Mouse (Mus musculus): Measurements from ENCODE around the gene Phlpp1. TPM values are rescaled to one million over a fixed set of nuclear protein-coding genes. Genes with fewer than 3 reads are reported as not detected.
A peak's percentile ranks its signal among the peaks of the same experiment; 100 is the strongest.

Phlpp1 gene
- total RNA-seq, 2 experiments from 2014 or later: 65.9 to 67.9 TPM

DNA sequence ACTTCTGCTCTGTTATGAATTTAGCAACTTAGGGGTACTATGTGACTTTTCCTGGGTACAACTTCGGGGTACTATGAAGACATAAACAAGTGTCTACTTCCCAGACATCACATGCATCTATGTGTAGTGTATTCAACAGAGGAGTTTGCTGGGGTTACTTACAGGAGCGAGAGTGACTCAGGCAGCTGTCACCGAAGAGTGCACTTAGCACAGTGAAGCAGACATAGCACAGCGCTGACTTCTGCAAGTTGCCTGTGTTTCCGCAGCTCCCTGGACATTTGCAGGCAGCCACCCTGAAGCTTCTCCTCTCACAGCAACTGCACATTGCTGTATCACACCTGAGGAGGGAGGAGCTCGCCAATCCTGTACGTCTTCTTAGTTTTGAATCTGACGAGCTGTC is 8.2 kb upstream of the Phlpp1 start:
- no peak for DNase-seq (ENCODE audit: low spot score in 2 of 2)

DNA sequence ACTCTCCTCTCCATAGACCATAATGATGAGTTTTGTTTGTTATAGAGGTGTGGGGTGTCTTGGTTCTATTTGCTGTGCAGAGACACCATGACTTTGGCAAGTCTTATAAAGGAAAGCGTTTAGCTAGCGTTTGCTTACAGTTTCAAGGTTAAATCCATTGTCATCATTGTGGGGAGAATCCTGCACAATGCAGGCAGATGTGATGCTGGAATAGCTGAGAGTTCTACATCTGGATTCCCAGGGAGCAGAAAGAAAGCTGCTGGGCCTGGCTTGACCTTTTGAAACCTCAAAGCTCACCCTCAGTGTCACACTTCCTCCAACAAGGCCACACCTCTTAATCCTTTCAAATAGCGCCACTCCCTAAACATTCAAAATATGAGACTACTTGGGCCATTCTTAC is 7.4 kb upstream of the Phlpp1 start:
- DNase-seq (ENCODE audit: low spot score in 2 of 2): no peak

- no peak for DNase-seq (ENCODE audit: low spot score in 2 of 2)
These were observed 3.6 kb upstream of the Phlpp1 start for GRCm38 (mm10) chr1:106168001-106168400.

- no peak for DNase-seq (ENCODE audit: low spot score in 2 of 2)
These were observed 2.8 kb upstream of the Phlpp1 start for GRCm38 (mm10) chr1:106168801-106169200.

GRCm38 (mm10) chr1:106169741-106170265 is 1.7 kb upstream of the Phlpp1 start:
- no peak for DNase-seq (ENCODE audit: low spot score in 2 of 2)

GRCm38 (mm10) chr1:106172301-106172930 is 864 bp downstream of the Phlpp1 start:
- peak in 1 of 2 experiments; percentile 49 for DNase-seq (ENCODE audit: low spot score in 2 of 2)

GRCm38 (mm10) chr1:106172931-106173371 is 1.4 kb downstream of the Phlpp1 start:
- DNase-seq (ENCODE audit: low spot score in 2 of 2): peak; percentile 21 to 31

- DNase-seq (ENCODE audit: low spot score in 2 of 2): no peak
These were observed 2.1 kb downstream of the Phlpp1 start for GRCm38 (mm10) chr1:106173621-106174156.

GRCm38 (mm10) chr1:106174598-106174997 is 3.0 kb downstream of the Phlpp1 start:
- no peak for DNase-seq (ENCODE audit: low spot score in 2 of 2)

DNA sequence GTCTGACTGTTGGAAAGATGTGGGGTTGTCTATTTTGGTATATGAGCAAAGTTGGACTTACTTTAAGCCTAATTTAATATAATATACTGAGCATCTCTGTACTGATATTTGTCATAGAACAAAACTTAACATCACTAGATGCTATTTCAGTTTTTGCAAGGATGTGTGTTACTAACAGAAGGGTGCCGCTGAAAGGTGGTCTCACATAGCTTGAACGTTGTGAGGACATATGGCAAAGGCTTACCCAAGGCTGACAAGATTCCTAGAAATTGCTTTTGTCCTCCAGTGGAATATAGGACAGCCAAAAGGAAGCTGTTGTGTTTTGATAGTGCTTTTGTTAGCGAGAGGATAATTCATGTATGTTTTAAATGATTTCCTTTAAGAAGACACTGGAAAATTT is 3.8 kb downstream of the Phlpp1 start:
- DNase-seq (ENCODE audit: low spot score in 2 of 2): no peak

DNA sequence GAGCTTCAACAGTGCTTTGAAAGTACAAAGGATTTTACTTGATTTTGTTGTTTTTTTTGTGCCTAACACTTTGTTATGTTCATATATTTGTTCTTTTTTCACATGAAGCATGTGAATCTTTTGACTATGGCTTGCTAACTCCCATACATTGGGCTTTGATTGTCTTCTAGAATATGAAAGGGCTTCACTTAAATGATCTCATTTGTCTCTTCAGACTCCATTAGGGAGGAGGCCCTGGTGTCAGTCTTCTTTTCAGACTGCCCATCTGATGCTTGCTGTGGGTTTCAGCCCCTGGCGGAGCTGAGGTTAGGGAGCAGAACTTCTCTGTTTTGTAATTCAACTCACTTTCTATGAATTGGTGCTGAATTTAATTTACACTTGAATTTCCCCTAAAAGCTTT is 5.2 kb downstream of the Phlpp1 start:
- no peak for DNase-seq (ENCODE audit: low spot score in 2 of 2)

- DNase-seq (ENCODE audit: low spot score in 2 of 2): no peak
These were observed 6.6 kb downstream of the Phlpp1 start for GRCm38 (mm10) chr1:106177868-106178790.

DNA sequence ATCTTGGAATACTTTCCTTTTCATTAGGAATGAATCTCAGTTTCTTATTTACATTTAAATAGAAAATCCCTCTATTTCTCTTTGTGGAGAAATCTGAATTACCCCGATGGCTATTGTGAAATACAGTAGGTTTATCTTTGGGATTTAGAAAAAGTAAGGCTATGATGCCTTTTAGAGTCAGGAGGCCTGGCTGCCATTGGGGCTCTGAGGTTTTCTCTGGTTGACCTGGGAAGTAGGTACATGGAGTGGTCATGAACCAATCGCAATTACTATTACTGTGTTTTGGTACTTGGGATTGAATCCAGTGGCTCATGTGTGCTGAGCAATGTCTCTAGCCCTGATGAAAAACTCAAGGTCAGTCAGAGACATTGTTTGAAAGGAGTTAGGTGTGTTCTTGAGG is 12.1 kb downstream of the Phlpp1 start:
- DNase-seq (ENCODE audit: low spot score in 2 of 2): no peak

DNA sequence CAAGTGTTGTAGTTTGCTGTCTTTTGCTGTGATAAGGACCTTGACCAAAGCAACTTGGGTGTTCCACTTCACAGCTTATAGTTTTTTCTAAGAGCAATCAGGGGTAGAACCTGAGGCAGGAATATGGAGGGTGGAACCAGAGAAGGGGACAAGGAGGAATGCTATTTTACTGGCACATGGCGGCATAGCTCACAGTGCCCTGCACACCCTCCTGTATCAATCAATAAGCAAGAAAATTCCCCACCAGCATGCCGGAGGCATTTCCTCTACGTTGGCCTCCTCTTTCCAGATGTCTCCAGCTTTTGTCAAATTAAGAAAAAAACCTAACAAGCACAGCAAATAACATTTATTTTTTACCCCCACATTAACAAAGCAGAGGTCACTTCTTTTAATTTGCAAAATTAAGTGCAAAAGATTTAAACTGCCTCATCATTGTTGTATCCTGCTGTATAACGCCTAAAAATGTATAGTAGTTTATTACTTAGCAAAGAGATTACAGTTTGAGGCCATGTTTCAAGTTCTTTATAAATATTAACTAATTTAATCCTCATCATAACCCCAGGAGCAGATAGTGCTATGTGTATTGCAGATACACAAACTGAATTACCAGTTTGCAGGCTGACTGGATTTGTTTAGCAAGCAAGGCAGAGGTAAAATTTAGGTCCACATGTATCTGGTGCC is 13.4 kb downstream of the Phlpp1 start:
- DNase-seq (ENCODE audit: low spot score in 2 of 2): no peak

DNA sequence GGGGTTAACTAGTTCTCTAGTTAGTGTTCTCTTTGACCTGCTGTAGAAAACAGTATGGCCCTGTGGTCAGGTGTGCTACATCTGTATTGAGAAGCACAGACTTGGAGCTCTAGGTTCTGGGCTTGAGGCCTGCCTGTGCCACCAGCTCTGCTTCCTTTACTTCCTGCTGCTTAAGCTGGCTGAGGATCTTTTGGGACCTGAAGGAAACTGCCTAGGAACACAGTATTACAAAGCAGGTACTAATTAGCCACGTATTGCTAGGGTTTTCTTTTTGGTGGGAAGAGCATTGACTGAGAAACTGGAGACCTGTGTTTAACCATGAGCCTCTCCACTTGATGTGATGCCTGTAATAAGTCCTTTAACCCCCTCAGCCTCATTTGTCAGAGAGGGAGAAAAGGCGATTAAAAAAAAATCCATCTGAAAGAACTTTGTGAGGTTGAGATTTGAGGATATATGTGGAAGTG is 13.9 kb downstream of the Phlpp1 start:
- no peak for DNase-seq (ENCODE audit: low spot score in 2 of 2)

DNA sequence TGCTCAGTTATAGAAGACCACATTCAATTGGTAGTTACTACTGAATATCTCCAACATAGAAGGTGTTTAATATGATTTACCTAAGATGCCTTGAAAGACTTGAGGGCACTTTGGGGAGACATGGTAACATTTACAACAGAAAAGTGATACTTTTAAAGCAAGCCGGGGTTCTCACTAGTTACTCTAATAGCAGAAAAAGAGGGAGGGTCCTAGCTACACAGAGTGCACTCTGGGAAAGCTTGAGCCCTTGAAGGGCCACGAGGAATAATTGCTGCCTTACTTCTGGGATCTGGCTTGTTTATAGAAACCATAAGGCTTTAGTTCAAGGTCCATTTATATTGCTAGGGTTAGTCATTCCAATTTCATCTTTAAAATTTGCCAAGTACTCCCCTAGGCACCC is 14.5 kb downstream of the Phlpp1 start:
- DNase-seq (ENCODE audit: low spot score in 2 of 2): no peak

GRCm38 (mm10) chr1:106187480-106187879 is 15.9 kb downstream of the Phlpp1 start:
- no peak for DNase-seq (ENCODE audit: low spot score in 2 of 2)

DNA sequence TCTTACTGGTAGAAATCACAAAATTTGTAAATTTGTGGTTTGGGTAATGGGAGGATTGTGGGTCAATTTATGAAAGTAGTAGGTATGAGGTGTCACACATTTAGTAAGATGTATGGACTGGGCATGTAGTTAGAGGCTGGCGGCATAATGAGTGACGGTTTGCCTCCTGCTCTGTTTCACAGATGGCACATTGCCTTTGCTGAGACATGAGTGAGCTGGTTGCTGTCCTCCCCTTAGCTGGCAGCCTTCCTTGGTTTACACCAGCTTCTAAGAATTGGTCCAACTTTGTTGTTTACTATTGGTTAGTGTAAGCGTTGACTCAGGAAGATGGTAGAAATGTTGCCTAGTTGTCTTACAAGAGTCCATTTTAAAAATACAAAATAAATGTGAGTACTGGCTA is 17.2 kb downstream of the Phlpp1 start:
- DNase-seq (ENCODE audit: low spot score in 2 of 2): no peak

DNA sequence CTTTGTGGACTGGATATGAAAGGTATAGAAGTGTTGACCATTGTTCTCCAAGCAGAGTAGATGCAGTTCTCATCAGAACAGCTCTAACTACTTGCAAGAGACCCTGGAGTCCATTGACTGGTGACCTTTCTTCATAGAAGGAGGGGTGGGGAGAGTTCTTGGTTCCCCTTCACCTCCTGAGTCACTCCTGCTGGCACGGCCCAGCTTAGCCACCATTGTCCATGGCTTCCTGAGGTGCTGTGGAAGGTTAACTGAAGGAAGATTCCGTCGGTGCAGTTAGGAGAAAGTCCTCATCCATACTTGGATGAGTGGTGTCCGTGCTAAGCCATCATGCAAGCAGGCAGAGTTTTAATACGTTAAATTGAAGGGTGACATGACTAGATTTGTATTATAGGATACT is 17.8 kb downstream of the Phlpp1 start:
- DNase-seq (ENCODE audit: low spot score in 2 of 2): no peak

GRCm38 (mm10) chr1:106190695-106191094 is 19.1 kb downstream of the Phlpp1 start:
- no peak for DNase-seq (ENCODE audit: low spot score in 2 of 2)

GRCm38 (mm10) chr1:106191885-106192284 is 20.3 kb downstream of the Phlpp1 start:
- DNase-seq (ENCODE audit: low spot score in 2 of 2): no peak
